Mouse (Mus musculus) heart, adult 2 months (tissue): ENCODE results near the gene Usp30. TPM values are rescaled to one million over a fixed set of nuclear protein-coding genes. Genes with fewer than 3 reads are reported as not detected.

Experiments
- DNase-seq, 2 experiments: peaks; one replicate each; pipeline ENCODE4 v3.0.0; 2021
- H3K27ac ChIP-seq: fragments of 200-600 bp; 2 replicates; pipeline ENCODE4 v1.8.1; 2022
- H3K27me3 ChIP-seq: fragments of 200-500 bp; 2 replicates; pipeline ENCODE4 v1.6.1; 2012; ENCODE audit warnings: mild to moderate bottlenecking, low read length, inconsistent platforms, mixed read lengths; ENCODE audit not compliant: control insufficient read depth, insufficient read depth
- H3K36me3 ChIP-seq: fragments of 200-500 bp; 2 replicates; pipeline ENCODE4 v1.6.1; 2012; ENCODE audit warnings: low read length, inconsistent platforms; ENCODE audit not compliant: control insufficient read depth, insufficient read depth
- H3K4me1 ChIP-seq: fragments of 200-500 bp; 2 replicates; pipeline ENCODE4 v1.6.1; 2011; ENCODE audit warnings: low read length; ENCODE audit not compliant: control insufficient read depth, insufficient read depth
- H3K4me3 ChIP-seq: fragments of 200-600 bp; 2 replicates; pipeline ENCODE4 v1.8.1; 2022
- H3K79me2 ChIP-seq: fragments of 200-500 bp; replicated peaks from 2 replicates; pipeline ENCODE4 v1.6.1; 2012; ENCODE audit warnings: mild to moderate bottlenecking, inconsistent platforms, low read length, moderate library complexity, mixed read lengths; ENCODE audit not compliant: control insufficient read depth, insufficient read depth
- H3K9ac ChIP-seq: fragments of 200-500 bp; 2 replicates; pipeline ENCODE4 v1.6.1; 2012; ENCODE audit warnings: low read depth, mild to moderate bottlenecking, control low read depth, inconsistent platforms, low read length, mixed read lengths
- CTCF ChIP-seq: fragments of 200-600 bp; IDR thresholded peaks from 2 replicates; pipeline ENCODE4 v1.8.1; 2022; ENCODE audit warnings: antibody characterized with exemption, mild to moderate bottlenecking, moderate library complexity
- EP300 ChIP-seq: fragments of 200-500 bp; IDR thresholded peaks from 2 replicates; pipeline ENCODE4 v1.6.1; 2011; ENCODE audit warnings: low read depth, low read length, control low read depth; ENCODE audit not compliant: insufficient read depth
- POLR2A ChIP-seq: fragments of 200-500 bp; IDR thresholded peaks from 2 replicates; pipeline ENCODE4 v1.6.1; 2011; ENCODE audit warnings: mild to moderate bottlenecking, low read depth, low read length, control low read depth; ENCODE audit not compliant: insufficient read depth
- WGBS: fragments of 180-500 bp; shearing (Covaris S2); methylation state at CpG from one replicate; pipeline ENCODE4 v1.1.7; 2018; 5-methylcytosine and 5-hydroxymethylcytosine counted together
- intact Hi-C: fragments of 180-260 bp; cut with DNase I; formaldehyde crosslinking; loops from one replicate; pipeline ENCODE4 v1.15.1; 2025
- polyA plus RNA-seq: library from polyadenylated mRNA; depleted of rRNA; stranded (reverse); fragments of >200 nt; gene quantifications from 2 replicates; pipeline ENCODE4 v1.2.3, GENCODE M21; 2012
- total RNA-seq, 2 experiments: library from RNA; stranded (reverse); gene quantifications; 2 replicates each; pipeline ENCODE4 v1.2.3; 2021

Gene Usp30
- total and polyA plus RNA-seq, 3 experiments: 10.1 to 11.2 (median 11.2) TPM

GRCm38 (mm10) chr5:114147043-114147972, 82.0 kb downstream of the Usp30 start:
- Histone ChIP-seq H3K27ac (peak overlapping the region; percentile 79), H3K4me3 (peak overlapping the region; percentile 50), H3K36me3 (no peaks in the 10 kb centered on the region), H3K27me3 (no peaks in the 10 kb centered on the region), H3K79me2 (no peaks in the 10 kb centered on the region), H3K4me1 (peaks cover 2% of the 10 kb centered on the region), H3K9ac (peak overlapping the region; percentile 84)
- 0 out of 2 replicates have a peak, but pooled peaks have one; percentile 8 for TF ChIP-seq EP300
- TF ChIP-seq POLR2A: no peak
- no peak for TF ChIP-seq CTCF
- WGBS: 63% methylated on average over 14 of the region's 14 CpGs
- intact Hi-C loops: no loop called here
- DNase-seq: no peak

- Histone ChIP-seq H3K9ac (peak overlapping the region; percentile 16; the same call in 1 of the 2 replicates), H3K79me2 (no peaks in the 10 kb centered on the region; the same call in 1 of the 2 replicates), H3K27me3 (no peaks in the 10 kb centered on the region), H3K4me3 (no peak overlapping the region), H3K27ac (peak overlapping the region; percentile 65), H3K36me3 (no peaks in the 10 kb centered on the region), H3K4me1 (peaks cover 2% of the 10 kb centered on the region; the same call in 1 of the 2 replicates)
- DNase-seq: no peak
- WGBS: 65% methylated on average over 12 of the region's 12 CpGs
- TF ChIP-seq POLR2A (no peak), EP300 (no peak), CTCF (no peak)
- intact Hi-C loops: loop anchor here (2.0 kb wide), 1 partner anchor 18 kb away; no protein-coding TSS in a partner anchor
Measured at GRCm38 (mm10) chr5:114152359-114153092, 87.3 kb downstream of the Usp30 start.

- H3K4me3 ChIP-seq: no peak overlapping the region
- H3K36me3 ChIP-seq: no peaks in the 10 kb centered on the region
- no peaks in the 10 kb centered on the region for H3K27me3 ChIP-seq
- intact Hi-C loops: loop anchor here (2.0 kb wide), 1 partner anchor 19 kb away; no protein-coding TSS in a partner anchor
- H3K27ac ChIP-seq: no peak overlapping the region
- no peaks in the 10 kb centered on the region; the same call in 1 of the 2 replicates for H3K79me2 ChIP-seq
- H3K9ac ChIP-seq: no peak overlapping the region
- TF ChIP-seq POLR2A (no peak), CTCF (peak; percentile 66), EP300 (no peak)
- DNase-seq: no peak
- 11% methylated on average over 12 of the region's 12 CpGs for WGBS
- H3K4me1 ChIP-seq: peaks cover 2% of the 10 kb centered on the region; the same call in 1 of the 2 replicates
Measured at GRCm38 (mm10) chr5:114153490-114153889, 88.2 kb downstream of the Usp30 start.

- 57% methylated on average over 5 of the region's 5 CpGs for WGBS
- H3K9ac ChIP-seq: no peak overlapping the region
- peak overlapping the region; percentile 40 for H3K27ac ChIP-seq
Measured at GRCm38 (mm10) chr5:114154765-114155164, 89.5 kb downstream of the Usp30 start.

GRCm38 (mm10) chr5:114155168-114155933, 90.1 kb downstream of the Usp30 start:
- intact Hi-C loops: no loop called here
- H3K36me3 ChIP-seq: no peaks in the 10 kb centered on the region
- 40% methylated on average over 9 of the region's 9 CpGs for WGBS
- H3K27me3 ChIP-seq: no peaks in the 10 kb centered on the region
- H3K27ac ChIP-seq: peak overlapping the region; percentile 49
- H3K4me1 ChIP-seq: peaks cover 2% of the 10 kb centered on the region; the same call in 1 of the 2 replicates
- TF ChIP-seq CTCF (no peak), EP300 (no peak), POLR2A (no peak)
- peak in 1 of 2 experiments; percentile 61 for DNase-seq
- H3K4me3 ChIP-seq: no peak overlapping the region
- H3K9ac ChIP-seq: no peak overlapping the region
- H3K79me2 ChIP-seq: no peaks in the 10 kb centered on the region; the same call in 1 of the 2 replicates

More at GRCm38 (mm10) chr5:114154765-114155164, 89.5 kb downstream of the Usp30 start:
- no peaks in the 10 kb centered on the region for H3K27me3 ChIP-seq
- H3K79me2 ChIP-seq: no peaks in the 10 kb centered on the region; the same call in 1 of the 2 replicates
- H3K4me1 ChIP-seq: peaks cover 2% of the 10 kb centered on the region; the same call in 1 of the 2 replicates
- H3K4me3 ChIP-seq: no peak overlapping the region
- intact Hi-C loops: no loop called here
- DNase-seq: no peak
- no peak for TF ChIP-seq EP300
- TF ChIP-seq CTCF: 0 out of 2 replicates have a peak, but pooled peaks have one; percentile 4
- TF ChIP-seq POLR2A: no peak
- H3K36me3 ChIP-seq: no peaks in the 10 kb centered on the region
